Mouse (Mus musculus) ES-E14 (cell line): ENCODE measurements around the gene Rabgap1l. TPM values are rescaled to one million over a fixed set of nuclear protein-coding genes. Genes with fewer than 3 reads are reported as not detected.

Experiments used
- DNase-seq: peaks from one replicate; pipeline ENCODE4 v3.0.0-alpha.2; 2013; ENCODE audit warnings: low read depth, low spot score
- H3K27ac ChIP-seq: 2 replicates; pipeline ENCODE4 v1.5.1; 2012; ENCODE audit warnings: low read depth, mild to moderate bottlenecking, low read length, moderate library complexity, mixed read lengths; ENCODE audit not compliant: poor library complexity, insufficient read depth, severe bottlenecking
- H3K36me3 ChIP-seq: 2 replicates; pipeline ENCODE4 v1.6.1; 2012; ENCODE audit warnings: mild to moderate bottlenecking, low read length, moderate library complexity, mixed read lengths; ENCODE audit not compliant: control insufficient read depth, poor library complexity, insufficient read depth, severe bottlenecking
- H3K4me1 ChIP-seq, 2 experiments: fragments of 150-350 bp in 1 of 2; sonication (generic) in 1 of 2; 2 replicates each; pipeline ENCODE4 v1.6.1; 2012; ENCODE audit warnings: low read length in 2 of 2, mild to moderate bottlenecking in 1 of 2, mixed read lengths in 1 of 2; ENCODE audit not compliant: control insufficient read depth in 2 of 2, insufficient read depth in 2 of 2, poor library complexity in 1 of 2
- H3K4me3 ChIP-seq, 2 experiments: fragments of 150-350 bp in 1 of 2; sonication (generic) in 1 of 2; 2 replicates each; pipeline ENCODE4 v1.5.1; 2012; ENCODE audit warnings: low read length in 2 of 2, low read depth in 1 of 2, mild to moderate bottlenecking in 1 of 2, mixed read lengths in 1 of 2; ENCODE audit not compliant: insufficient read depth in 1 of 2, poor library complexity in 1 of 2, severe bottlenecking in 1 of 2
- H3K9ac ChIP-seq: 2 replicates; pipeline ENCODE4 v1.6.1; 2012; ENCODE audit warnings: low read depth, mild to moderate bottlenecking, low read length, mixed read lengths; ENCODE audit not compliant: poor library complexity, insufficient read depth, severe bottlenecking
- H3K9me3 ChIP-seq: fragments of 150-350 bp; sonication (generic); 2 replicates; pipeline ENCODE4 v1.6.1; 2012; ENCODE audit warnings: low read depth, mild to moderate bottlenecking, low read length; ENCODE audit not compliant: control insufficient read depth, insufficient read depth
- CHD2 ChIP-seq: IDR thresholded peaks from 2 replicates; pipeline ENCODE4 v1.6.1; 2014; ENCODE audit warnings: mild to moderate bottlenecking, low read depth, low read length, inconsistent platforms
- HCFC1 ChIP-seq: IDR thresholded peaks from 2 replicates; pipeline ENCODE4 v1.6.1; 2012; ENCODE audit warnings: low read length, inconsistent platforms, borderline replicate concordance; ENCODE audit not compliant: insufficient read depth
- MAFK ChIP-seq: IDR thresholded peaks from 2 replicates; pipeline ENCODE4 v1.6.1; 2014; ENCODE audit warnings: mild to moderate bottlenecking, low read depth, low read length, inconsistent platforms; ENCODE audit not compliant: insufficient read depth
- ZC3H11A ChIP-seq: IDR thresholded peaks from 2 replicates; pipeline ENCODE4 v1.6.1; 2012; ENCODE audit warnings: low read depth, mild to moderate bottlenecking, inconsistent platforms, low read length, borderline replicate concordance
- ZNF384 ChIP-seq: IDR thresholded peaks from 2 replicates; pipeline ENCODE4 v1.6.1; 2012; ENCODE audit warnings: low read depth, low read length, inconsistent platforms
- in situ Hi-C, 2 experiments: fragments of 600-800 bp; cut with MboI; formaldehyde crosslinking; loops; one replicate each; pipeline ENCODE4 v1.15.1; 2025; ENCODE audit warnings: low sequenced_read_pairs in 2 of 2, inconsistent platforms in 1 of 2; ENCODE audit not compliant: unreplicated experiment in 2 of 2
- total RNA-seq: library from RNA; depleted of rRNA; stranded (reverse); fragments of 300-350 nt; gene quantifications from 2 replicates; pipeline ENCODE4 v1.2.3, GENCODE M21; 2012

Rabgap1l gene
- total RNA-seq, 1 experiment = 10.3 TPM

- in situ Hi-C loops = no loop called here
- H3K9ac ChIP-seq = peak within 1 kb of the TSS; percentile 96
- H3K27ac ChIP-seq = peak within 1 kb of the TSS; percentile 93
- H3K36me3 ChIP-seq = no peaks in the 10 kb centered on the region; the same call in 1 of the 2 replicates
- no peaks in the 10 kb centered on the region for H3K9me3 ChIP-seq
- peak within 1 kb of the TSS; percentile 88 to 91 for H3K4me3 ChIP-seq
- peaks cover 4 to 11% of the 10 kb centered on the region in 2 experiments for H3K4me1 ChIP-seq
- peak; percentile 17; the same call in 1 of the 2 replicates for TF ChIP-seq ZC3H11A
- peak; percentile 85 for TF ChIP-seq CHD2
- no peak for TF ChIP-seq ZNF384
- TF ChIP-seq MAFK = no peak
- peak; percentile 91 for TF ChIP-seq HCFC1
- peak; percentile 95 for DNase-seq
Observed at GRCm38 (mm10) chr1:160212703-160213669, 580.0 kb downstream of the Rabgap1l start, which contains the start of gene Cacybp. Gene Cacybp, minus strand, starts transcription at chr1:160212875.

- Histone ChIP-seq H3K9ac (peak overlapping the region; percentile 94), H3K4me3 (peak overlapping the region; percentile 77 to 91), H3K36me3 (peaks cover 8% of the 10 kb centered on the region), H3K9me3 (no peaks in the 10 kb centered on the region), H3K4me1 (peaks cover 5 to 8% of the 10 kb centered on the region in 2 experiments), H3K27ac (peak overlapping the region; percentile 81)
- in situ Hi-C loops = no loop called here
- DNase-seq = no peak
- no peak for TF ChIP-seq HCFC1
- no peak for TF ChIP-seq CHD2
- no peak for TF ChIP-seq ZNF384
- no peak for TF ChIP-seq MAFK
- TF ChIP-seq ZC3H11A = no peak
Observed at GRCm38 (mm10) chr1:160212123-160212691, 580.8 kb downstream of the Rabgap1l start.

- in situ Hi-C loops = no loop called here
- DNase-seq = no peak
Observed at GRCm38 (mm10) chr1:160211597-160212122, 581.4 kb downstream of the Rabgap1l start.

GRCm38 (mm10) chr1:160210566-160210965, 582.4 kb downstream of the Rabgap1l start:
- in situ Hi-C loops = no loop called here
- H3K4me1 ChIP-seq = peaks cover 3 to 10% of the 10 kb centered on the region in 2 experiments
- TF ChIP-seq CHD2 = no peak
- TF ChIP-seq ZC3H11A = no peak
- TF ChIP-seq MAFK = peak; percentile 40; the same call in 1 of the 2 replicates
- TF ChIP-seq ZNF384 = no peak
- DNase-seq = no peak
- no peaks in the 10 kb centered on the region for H3K9me3 ChIP-seq
- peak overlapping the region; percentile 94; the same call in 1 of the 2 replicates for H3K9ac ChIP-seq
- H3K36me3 ChIP-seq = peaks cover 19% of the 10 kb centered on the region
- peak overlapping the region; percentile 77 to 91 for H3K4me3 ChIP-seq
- peak overlapping the region; percentile 34; the same call in 1 of the 2 replicates for H3K27ac ChIP-seq

More at GRCm38 (mm10) chr1:160211597-160212122, 581.4 kb downstream of the Rabgap1l start:
- Histone ChIP-seq H3K4me1 (peaks cover 3 to 8% of the 10 kb centered on the region in 2 experiments), H3K36me3 (peaks cover 9% of the 10 kb centered on the region), H3K27ac (peak overlapping the region; percentile 20; the same call in 1 of the 2 replicates), H3K9ac (peak overlapping the region; percentile 94), H3K9me3 (no peaks in the 10 kb centered on the region), H3K4me3 (peak overlapping the region; percentile 77 to 91)
- no peak for TF ChIP-seq ZC3H11A
- TF ChIP-seq HCFC1 = no peak
- no peak for TF ChIP-seq CHD2
- TF ChIP-seq MAFK = no peak
- TF ChIP-seq ZNF384 = no peak
